Mouse (Mus musculus): ENCODE results near the gene Ltb4r2.

Ltb4r2 gene

DNA sequence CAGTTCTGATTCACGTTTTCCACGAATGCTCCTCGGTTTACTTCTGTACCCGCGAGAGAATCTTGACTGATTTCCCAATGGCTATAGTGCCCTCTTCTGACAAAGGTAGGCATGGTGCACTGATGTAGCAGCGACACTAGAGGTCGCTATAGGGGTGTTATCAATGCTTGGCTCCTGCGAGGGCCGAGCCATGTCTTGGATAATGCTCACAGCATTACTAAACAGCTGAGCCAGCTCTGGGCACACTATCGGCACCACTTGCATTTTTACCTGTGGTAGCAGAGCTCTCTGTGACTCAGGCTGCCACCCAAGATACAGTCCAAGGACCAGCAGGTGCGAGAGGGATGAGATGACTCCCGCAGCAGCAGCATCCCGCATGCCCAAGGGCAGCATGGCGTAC lies 20.1 kb downstream of the Ltb4r2 start:
- peak; percentile 61 for DNase-seq (ENCODE audit: low read depth, low spot score)

DNA sequence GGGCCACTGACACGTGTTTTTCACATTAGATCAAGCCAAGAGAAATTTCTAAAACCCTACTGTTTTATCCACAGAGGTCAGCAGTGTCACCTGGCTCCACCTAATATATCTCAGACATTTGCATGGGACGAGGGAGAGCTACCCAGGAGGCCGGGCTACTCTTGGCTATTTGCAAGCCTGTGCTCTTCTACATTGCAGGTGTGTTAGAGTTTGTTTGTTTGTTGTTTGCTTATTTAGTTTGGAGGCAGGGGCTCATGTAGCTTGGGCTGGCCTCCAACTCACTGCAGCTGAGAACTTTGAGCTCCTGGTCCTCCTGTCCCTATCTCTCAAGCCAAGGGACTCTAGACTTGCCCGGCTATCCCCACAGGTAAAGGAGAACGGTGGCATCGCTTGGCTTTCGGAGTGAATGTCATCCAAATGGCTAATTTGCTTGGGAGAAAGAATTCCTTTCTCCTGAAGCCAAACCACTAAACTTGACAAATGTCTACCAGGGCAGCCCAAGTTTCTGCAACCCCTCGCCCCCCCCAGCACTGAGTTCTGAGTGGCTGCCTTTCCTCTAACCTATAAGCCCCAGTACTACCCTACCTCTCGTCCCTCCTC lies 21.2 kb downstream of the Ltb4r2 start:
- no peak for DNase-seq (ENCODE audit: low read depth, low spot score)

DNA sequence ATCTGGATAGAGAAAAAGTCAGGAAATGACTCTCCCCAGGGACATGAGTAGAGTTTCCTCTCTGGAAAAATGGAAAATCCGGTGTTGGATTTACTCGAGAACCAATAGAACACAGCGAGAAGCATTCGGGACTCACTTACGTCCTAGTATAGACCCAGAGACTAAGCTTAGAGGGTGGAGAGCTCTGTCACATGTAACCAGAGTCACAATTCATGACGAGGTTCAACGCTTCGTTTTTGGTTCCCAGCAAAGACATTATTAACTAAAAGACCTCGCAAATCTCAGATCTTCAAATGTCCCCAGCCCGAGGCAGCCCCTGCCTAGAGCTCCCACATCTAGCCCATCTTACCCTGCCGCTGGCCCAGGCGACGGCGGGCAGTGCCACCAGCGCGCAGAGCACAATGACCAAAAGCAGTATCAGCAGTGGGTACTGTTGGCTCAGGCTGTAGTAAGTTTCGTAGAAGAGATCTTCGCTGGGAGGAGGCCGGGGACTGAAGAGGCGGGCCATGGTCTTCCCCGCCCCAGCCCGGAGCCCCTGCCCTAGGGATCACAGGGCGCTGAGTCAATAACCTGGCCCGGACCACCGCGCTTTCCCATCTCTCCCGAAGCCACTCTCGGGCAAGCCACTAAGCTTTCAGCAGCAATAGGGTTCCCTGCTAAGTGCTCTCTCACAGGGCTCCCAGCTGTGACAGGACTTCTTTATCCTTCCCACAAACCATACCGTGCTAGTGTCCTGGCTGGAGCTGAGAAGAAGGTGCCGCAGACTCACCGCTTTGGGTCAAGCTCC lies 22.1 kb downstream of the Ltb4r2 start:
- no peak for DNase-seq (ENCODE audit: low read depth, low spot score)

DNA sequence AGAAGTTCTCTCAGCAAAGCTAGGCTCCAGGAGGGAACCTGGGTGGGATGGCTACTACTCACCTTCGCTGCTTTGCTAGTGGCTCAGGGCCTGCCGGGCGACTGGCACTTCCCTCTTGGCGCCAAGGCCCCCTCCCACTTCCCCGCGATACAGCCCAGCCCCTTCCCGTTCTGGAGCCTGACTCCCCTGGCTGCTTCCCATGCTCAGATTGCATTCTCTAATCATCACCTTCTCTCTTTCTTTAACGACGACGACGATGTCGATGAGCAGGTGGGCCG lies 22.7 kb downstream of the Ltb4r2 start, which contains the start of gene Adcy4:
Gene Adcy4 (minus strand): TSS at position 138 of the 278 bp plus-strand sequence.
- no peak for DNase-seq (ENCODE audit: low read depth, low spot score)

DNA sequence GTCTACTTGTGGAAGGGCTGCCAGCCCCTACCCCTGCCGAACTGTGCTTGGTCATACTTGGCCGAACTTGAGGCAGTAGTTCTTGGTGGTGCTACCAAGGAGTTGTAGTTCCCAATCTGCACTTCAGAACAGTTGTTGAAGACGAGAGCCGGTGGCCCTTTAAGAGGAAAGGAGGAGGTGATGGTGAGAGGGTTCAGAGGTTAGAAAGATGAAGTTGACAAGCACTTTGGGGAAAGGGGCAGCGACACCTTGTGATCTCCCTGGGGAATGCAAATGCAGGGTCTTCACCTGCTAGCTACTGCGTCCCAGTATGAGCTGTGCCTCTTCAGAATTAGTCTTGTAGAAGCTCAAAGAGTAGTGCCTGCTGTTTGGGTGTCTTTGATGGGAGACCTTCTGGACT lies 24.0 kb downstream of the Ltb4r2 start:
- no peak for DNase-seq (ENCODE audit: low read depth, low spot score)

DNA sequence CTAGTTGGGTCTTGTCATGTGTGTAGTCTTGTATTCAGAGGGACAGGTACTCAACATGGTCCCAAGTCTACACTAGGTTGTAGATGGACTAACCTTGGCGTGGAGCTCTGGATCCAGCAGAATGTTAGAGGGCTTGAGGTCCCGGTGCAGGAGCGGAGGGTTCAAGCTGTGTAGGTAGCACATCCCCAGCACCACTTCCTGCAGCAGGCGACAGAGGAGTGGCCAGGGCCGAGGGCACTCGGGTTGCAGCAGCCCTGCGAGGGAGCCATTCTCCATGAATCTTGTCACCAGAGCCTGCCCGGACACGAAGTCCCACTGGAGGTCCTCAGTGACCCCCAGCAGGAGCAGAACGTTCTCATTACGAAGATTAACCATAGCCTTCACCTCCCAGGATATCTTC lies 26.5 kb downstream of the Ltb4r2 start:
- DNase-seq (ENCODE audit: low read depth, low spot score), result no peak

DNA sequence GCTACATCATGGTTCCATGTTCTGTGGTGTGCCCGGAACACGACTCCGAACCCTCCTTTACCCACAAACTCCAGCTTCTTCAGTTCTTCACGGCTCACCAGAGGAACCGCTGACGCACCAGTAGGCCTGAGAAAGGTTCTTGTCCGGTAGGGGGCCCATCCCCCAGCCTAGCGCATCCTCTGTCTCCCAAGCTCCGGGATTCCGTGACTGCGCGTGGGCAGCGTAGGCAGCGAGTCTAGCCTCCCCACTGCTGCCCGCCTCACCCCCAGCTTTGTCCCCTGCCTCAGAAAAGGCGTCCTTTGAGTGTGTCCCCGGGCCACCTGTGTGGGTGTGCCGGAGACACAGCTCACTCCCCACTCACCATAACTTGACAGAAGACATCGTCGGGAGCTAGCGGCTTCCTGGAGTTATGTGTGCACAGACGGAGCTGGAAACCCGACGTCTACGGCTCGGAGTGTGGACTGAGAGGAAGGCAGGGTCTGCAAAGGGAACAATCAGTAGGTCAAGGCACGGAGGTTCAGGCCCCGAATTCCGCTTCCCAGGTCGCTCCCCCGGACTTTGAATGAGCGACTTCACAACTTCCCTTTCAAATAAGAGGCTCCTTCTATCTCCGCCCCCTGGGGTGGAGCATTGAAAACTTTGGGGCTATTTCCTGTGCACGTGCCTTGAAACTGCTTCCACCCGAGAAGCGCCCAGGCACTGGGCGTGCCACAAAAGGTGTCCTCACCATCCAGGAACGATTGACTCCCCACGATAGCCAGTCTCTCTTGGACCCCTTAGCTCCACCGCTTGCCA lies 27.2 kb downstream of the Ltb4r2 start, which contains the start of gene Ripk3:
Gene Ripk3 (minus strand): TSS at position 610 of the 795 bp plus-strand sequence.
- no peak for DNase-seq (ENCODE audit: low read depth, low spot score)

DNA sequence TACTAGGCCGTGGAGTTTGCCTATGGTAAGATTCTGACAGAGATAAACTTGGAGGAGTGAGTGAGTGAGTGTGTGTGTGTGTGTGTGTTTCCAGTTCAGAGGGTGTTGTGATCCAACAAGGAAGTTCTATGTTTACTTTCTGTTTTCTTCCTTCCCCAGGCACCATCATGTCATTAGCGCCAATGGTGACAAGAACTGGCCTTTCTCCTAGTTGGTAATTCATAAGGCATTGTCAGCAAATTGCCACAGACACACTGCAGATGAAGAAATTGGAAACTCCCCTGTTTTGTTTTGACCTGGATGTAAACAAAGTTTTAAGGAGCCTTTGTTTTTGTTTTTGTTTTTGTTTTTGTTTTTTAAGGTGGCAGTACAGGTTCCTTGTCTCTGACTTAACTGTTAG lies 32.2 kb downstream of the Ltb4r2 start:
- DNase-seq (ENCODE audit: low read depth, low spot score), result no peak

DNA sequence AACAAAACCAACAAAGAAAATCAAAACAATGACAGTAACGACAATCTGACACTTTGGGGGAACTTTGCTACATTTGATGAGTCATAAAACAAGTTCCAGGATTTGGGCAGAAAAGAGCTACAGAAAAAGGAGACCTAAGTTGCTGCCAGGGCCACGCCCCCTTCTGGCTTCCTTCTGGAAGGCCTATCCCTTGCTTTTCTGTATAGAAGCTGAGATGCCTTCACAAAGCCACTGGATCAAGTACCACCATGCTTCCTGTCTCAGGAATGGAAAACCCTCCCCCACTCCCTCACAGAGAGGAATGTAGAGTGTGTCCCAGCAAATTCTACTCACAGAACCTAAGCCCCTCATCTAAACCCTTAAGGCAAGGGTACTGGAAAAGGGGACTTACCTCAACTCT lies 32.7 kb downstream of the Ltb4r2 start:
- no peak for DNase-seq (ENCODE audit: low read depth, low spot score)

DNA sequence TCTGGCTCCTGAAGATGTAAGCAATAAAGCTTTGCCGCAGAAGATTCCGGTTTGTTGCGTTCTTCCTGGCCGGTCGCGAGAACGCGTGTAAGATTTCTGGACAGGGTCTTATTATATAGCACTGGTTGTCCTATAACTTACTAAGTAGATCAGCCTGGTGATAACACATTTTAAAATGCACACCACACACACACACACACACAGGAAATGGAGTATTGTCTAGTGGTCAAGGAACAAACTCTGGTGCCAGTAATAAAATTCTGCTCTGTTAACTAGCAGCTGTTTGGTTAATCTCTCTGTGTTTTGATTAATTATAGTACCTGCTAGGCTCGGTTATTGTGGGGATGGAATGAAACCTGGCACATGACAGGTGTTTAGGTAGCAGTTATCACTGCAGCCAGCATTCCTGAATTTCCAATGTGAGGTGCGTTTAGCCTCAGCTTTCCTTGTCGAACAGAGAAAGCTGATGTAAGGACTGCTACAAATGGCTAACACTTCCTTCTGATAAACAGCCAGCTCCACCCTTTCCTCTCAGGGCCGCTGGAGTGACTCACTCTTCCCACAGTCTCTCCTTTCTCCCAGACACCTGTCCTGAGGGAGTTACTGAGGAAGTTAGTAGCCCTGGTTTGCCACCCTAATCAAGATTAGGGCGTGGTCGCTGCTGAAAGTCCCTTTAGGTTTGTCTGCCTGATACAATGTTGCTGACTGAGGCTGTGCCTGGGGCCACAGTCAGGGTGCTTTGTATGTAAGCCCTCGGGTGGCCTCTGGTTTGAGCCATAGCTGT lies 34.3 kb downstream of the Ltb4r2 start:
- no peak for DNase-seq (ENCODE audit: low read depth, low spot score)

Measured in WW6 (cell line).